Mouse (Mus musculus) limb, embryonic 14.5 days (tissue): ENCODE measurements around the gene Ddc. TPM values are rescaled to one million over a fixed set of nuclear protein-coding genes. Genes with fewer than 3 reads are reported as not detected.

Source experiments
- ATAC-seq: fragments of 200-750 bp; cut with Nextera tagmentation; 2 replicates; pipeline ENCODE4 v1.8.0; 2017; ENCODE audit warnings: low read depth, moderate number of reproducible peaks, moderate TSS enrichment; ENCODE audit not compliant: low FRiP score
- DNase-seq: peaks from one replicate; pipeline ENCODE4 v3.0.0-alpha.2; 2015; ENCODE audit warnings: low spot score
- H3K27ac ChIP-seq: fragments of 300-500 bp; sonication (generic); replicated peaks from 2 replicates; pipeline ENCODE4 v1.5.1; 2014; ENCODE audit warnings: low read depth, mild to moderate bottlenecking, low read length, moderate library complexity, mixed read lengths
- H3K27me3 ChIP-seq: fragments of 300-500 bp; sonication (generic); 2 replicates; pipeline ENCODE4 v1.6.1; 2014; ENCODE audit warnings: low read length, mixed read lengths; ENCODE audit not compliant: control insufficient read depth, insufficient read depth
- H3K36me3 ChIP-seq: fragments of 300-500 bp; sonication (generic); 2 replicates; pipeline ENCODE4 v1.6.1; 2014; ENCODE audit warnings: mild to moderate bottlenecking, low read length, moderate library complexity, mixed read lengths; ENCODE audit not compliant: control insufficient read depth, insufficient read depth
- H3K4me1 ChIP-seq: fragments of 300-500 bp; sonication (generic); 2 replicates; pipeline ENCODE4 v1.6.1; 2014; ENCODE audit warnings: antibody characterized with exemption, low read length, mixed read lengths; ENCODE audit not compliant: control insufficient read depth, insufficient read depth
- H3K4me2 ChIP-seq: fragments of 300-500 bp; sonication (generic); replicated peaks from 2 replicates; pipeline ENCODE4 v1.6.1; 2014; ENCODE audit warnings: low read depth, mild to moderate bottlenecking, low read length, moderate library complexity; ENCODE audit not compliant: severe bottlenecking
- H3K4me3 ChIP-seq: fragments of 300-500 bp; sonication (generic); replicated peaks from 2 replicates; pipeline ENCODE4 v1.5.1; 2014; ENCODE audit warnings: low read length
- H3K9ac ChIP-seq: fragments of 300-500 bp; sonication (generic); 2 replicates; pipeline ENCODE4 v1.6.1; 2014; ENCODE audit warnings: mild to moderate bottlenecking, low read depth, low read length, moderate library complexity; ENCODE audit not compliant: severe bottlenecking
- H3K9me3 ChIP-seq: fragments of 300-500 bp; sonication (generic); 2 replicates; pipeline ENCODE4 v1.6.1; 2016; ENCODE audit warnings: low read length; ENCODE audit not compliant: control insufficient read depth
- POLR2A ChIP-seq: fragments of 200-500 bp; IDR thresholded peaks from 2 replicates; pipeline ENCODE4 v1.8.0; 2012; ENCODE audit warnings: inconsistent platforms, mild to moderate bottlenecking, moderate library complexity, borderline replicate concordance; ENCODE audit not compliant: insufficient read depth, insufficient read length; ENCODE audit errors: extremely low read depth
- WGBS: fragments of 180-500 bp; shearing (Covaris S2); extraction: QIAGEN DNeasy Blood & Tissue Kit; methylation state at CpG from one replicate; pipeline ENCODE4 v1.1.7; 2014; 5-methylcytosine and 5-hydroxymethylcytosine counted together
- polyA plus RNA-seq, 2 experiments: library from polyadenylated mRNA; depleted of rRNA in 1 of 2; stranded (reverse) in 1 of 2; unstranded in 1 of 2; fragments of >200 nt; fragmentation: Nextera tagmentation in 1 of 2; extraction: Ambion mirVana in 1 of 2; gene quantifications; 2 replicates each; pipeline versions ENCODE4 v1.2.1 to v1.2.3; 2012 to 2014

The Ddc gene
- polyA plus RNA-seq, 2 experiments: 12.6 to 20.7 TPM

- DNase-seq: no peak
- no peak for ATAC-seq
- Histone ChIP-seq H3K4me3 (no peak overlapping the region), H3K27me3 (no peaks in the 10 kb centered on the region), H3K27ac (peak overlapping the region; percentile 80), H3K9ac (no peak overlapping the region), H3K4me1 (peaks cover 70% of the 10 kb centered on the region), H3K36me3 (no peaks in the 10 kb centered on the region), H3K9me3 (no peaks in the 10 kb centered on the region), H3K4me2 (no peak overlapping the region)
- no peak for TF ChIP-seq POLR2A
- 40% methylated on average over 6 of the region's 6 CpGs for WGBS
Observed at GRCm38 (mm10) chr11:11832755-11833084, 65.2 kb downstream of the Ddc start.

GRCm38 (mm10) chr11:11831940-11832754, 65.8 kb downstream of the Ddc start:
- no peak for DNase-seq
- Histone ChIP-seq H3K27me3 (no peaks in the 10 kb centered on the region), H3K4me2 (no peak overlapping the region; the same call in 1 of the 2 replicates), H3K4me1 (peaks cover 64% of the 10 kb centered on the region), H3K4me3 (no peak overlapping the region), H3K27ac (peak overlapping the region; percentile 80), H3K36me3 (no peaks in the 10 kb centered on the region), H3K9me3 (no peaks in the 10 kb centered on the region), H3K9ac (peak overlapping the region; percentile 18; the same call in 1 of the 2 replicates)
- WGBS: 6% methylated on average over 6 of the region's 6 CpGs
- no peak for ATAC-seq
- TF ChIP-seq POLR2A: no peak

GRCm38 (mm10) chr11:11831526-11831925, 66.4 kb downstream of the Ddc start:
- H3K4me1 ChIP-seq: peaks cover 61% of the 10 kb centered on the region
- H3K36me3 ChIP-seq: no peaks in the 10 kb centered on the region
- peak overlapping the region; percentile 18; the same call in 1 of the 2 replicates for H3K9ac ChIP-seq
- H3K27me3 ChIP-seq: no peaks in the 10 kb centered on the region
- no peak overlapping the region for H3K4me3 ChIP-seq
- no peak overlapping the region; the same call in 1 of the 2 replicates for H3K4me2 ChIP-seq
- DNase-seq (no peak), ATAC-seq (no peak)
- H3K9me3 ChIP-seq: no peaks in the 10 kb centered on the region
- 14% methylated on average over 6 of the region's 6 CpGs for WGBS
- H3K27ac ChIP-seq: peak overlapping the region; percentile 80
- no peak for TF ChIP-seq POLR2A

DNA sequence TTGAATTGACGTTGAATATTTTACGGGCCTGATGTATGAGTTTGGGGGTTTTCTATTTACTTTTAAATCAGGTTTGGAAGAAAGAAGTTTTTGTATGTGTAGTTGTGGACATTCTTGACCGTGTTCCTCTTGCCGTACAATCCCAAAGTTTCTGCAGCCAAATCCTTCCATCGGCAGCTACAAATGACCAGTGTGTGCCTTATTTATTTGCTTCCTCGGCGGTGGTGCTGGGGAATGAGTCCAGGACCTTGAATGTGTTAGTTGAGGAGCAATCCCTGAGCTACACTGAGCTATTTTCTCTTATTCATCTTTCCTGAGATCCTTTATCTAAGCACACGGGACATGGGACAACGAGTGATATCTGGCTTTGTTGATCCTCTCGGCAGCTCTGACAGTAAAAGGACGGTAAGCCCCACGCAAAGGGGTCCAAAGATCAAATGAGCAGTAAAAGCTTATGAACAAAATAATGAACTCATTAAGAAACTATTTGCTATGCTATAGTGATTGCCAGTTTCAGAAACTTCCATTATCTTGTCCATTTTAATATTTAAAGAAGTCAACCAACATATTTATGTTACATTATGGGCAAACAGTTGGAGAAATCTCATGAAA, 67.0 kb downstream of the Ddc start:
- ATAC-seq (no peak), DNase-seq (no peak)
- Histone ChIP-seq H3K9ac (no peak overlapping the region), H3K4me3 (no peak overlapping the region), H3K9me3 (no peaks in the 10 kb centered on the region), H3K4me2 (peak overlapping the region; percentile 7; the same call in 1 of the 2 replicates), H3K4me1 (peaks cover 61% of the 10 kb centered on the region), H3K27ac (peak overlapping the region; percentile 74), H3K27me3 (no peaks in the 10 kb centered on the region), H3K36me3 (no peaks in the 10 kb centered on the region)
- WGBS: 19% methylated on average over 12 of the region's 12 CpGs
- TF ChIP-seq POLR2A: no peak

DNA sequence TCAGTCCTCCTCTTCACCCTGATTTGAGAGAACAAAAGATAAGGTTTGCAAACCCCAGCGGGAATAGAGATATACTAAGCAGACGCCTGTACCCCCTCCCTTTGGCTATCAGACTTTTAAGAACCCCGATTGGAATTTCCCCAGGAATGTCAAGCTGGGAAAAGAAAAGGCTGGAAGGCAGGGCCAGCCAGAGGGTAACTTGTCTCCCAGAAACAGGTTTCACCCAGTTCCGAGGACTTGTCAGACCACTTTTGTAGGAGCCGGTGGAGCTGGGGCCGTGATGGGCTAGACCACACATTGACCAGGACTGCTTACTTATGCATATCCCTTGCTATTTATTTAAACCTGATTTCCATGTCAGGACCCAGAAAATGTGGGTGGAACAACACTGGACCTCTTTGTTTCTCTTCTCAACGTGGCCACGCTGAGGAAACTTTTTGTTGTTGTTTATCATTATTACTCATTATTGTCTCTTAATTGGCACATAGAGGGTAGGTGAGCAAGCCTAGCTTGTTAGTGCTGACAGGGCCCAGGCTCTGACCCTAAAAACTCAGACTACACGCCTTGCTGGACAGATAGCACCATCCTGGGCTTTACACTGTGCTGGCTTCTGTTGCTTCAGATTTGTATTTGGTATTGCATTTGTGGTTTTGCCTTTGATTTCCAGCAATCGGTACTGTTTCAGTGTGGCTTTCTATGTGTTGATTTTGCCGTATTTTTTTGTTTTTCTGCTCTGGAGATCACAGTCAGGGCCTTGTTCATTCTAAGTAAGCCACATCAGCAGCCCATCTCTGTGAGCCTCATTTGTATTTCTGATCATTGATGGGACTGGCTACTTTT, 68.6 kb downstream of the Ddc start:
- peak; percentile 68 for DNase-seq
- Histone ChIP-seq H3K9ac (no peak overlapping the region), H3K9me3 (no peaks in the 10 kb centered on the region), H3K27me3 (no peaks in the 10 kb centered on the region), H3K27ac (peak overlapping the region; percentile 85), H3K4me3 (no peak overlapping the region), H3K36me3 (no peaks in the 10 kb centered on the region), H3K4me2 (peak overlapping the region; percentile 20), H3K4me1 (peaks cover 74% of the 10 kb centered on the region)
- WGBS: 21% methylated on average over 11 of the region's 11 CpGs
- TF ChIP-seq POLR2A: no peak
- ATAC-seq: peak; percentile 36; the same call in 1 of the 2 replicates
